Mouse (Mus musculus) ES-E14 (cell line): Measurements from ENCODE around the gene Eps8l3.

Experiments
- ZC3H11A ChIP-seq: IDR thresholded peaks from 2 replicates; pipeline ENCODE4 v1.6.1; 2012; ENCODE audit warnings: low read depth, mild to moderate bottlenecking, inconsistent platforms, low read length, borderline replicate concordance
- ZNF384 ChIP-seq: IDR thresholded peaks from 2 replicates; pipeline ENCODE4 v1.6.1; 2012; ENCODE audit warnings: low read depth, low read length, inconsistent platforms

DNA sequence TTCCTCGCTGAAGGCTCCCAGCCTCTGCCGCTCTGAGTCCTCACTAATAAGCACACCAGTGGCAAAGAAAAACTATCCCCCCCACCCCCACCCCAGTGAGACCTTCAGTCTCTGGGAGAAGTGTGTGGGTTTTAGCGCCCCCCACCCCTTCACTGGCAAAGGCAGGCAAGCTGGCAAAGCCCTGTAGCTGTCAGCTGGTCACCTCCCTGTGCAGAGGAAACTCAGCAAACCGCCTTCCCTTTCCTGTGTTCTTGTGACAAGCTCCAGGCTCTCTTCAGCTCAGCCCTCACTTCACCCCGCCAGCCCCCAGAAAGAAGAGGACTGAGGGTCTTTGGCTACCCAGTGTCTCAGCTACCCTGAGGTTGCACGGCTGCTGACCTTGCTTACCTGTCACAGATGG is 44.4 kb upstream of the Eps8l3 start:
- no peak for TF ChIP-seq ZNF384
- no peak for TF ChIP-seq ZC3H11A
